Mouse (Mus musculus): ENCODE results near the gene Unc93b1. TPM values are rescaled to one million over a fixed set of nuclear protein-coding genes. Genes with fewer than 3 reads are reported as not detected.
"Not testable (repeated sequence)": the region's sequence is repeated elsewhere in the genome, so short reads cannot be mapped to it uniquely, and the experiment has no call there.

The Unc93b1 gene
- total and polyA plus RNA-seq, 2 experiments from 2014 or later: 10.8 to 13.2 TPM

DNA sequence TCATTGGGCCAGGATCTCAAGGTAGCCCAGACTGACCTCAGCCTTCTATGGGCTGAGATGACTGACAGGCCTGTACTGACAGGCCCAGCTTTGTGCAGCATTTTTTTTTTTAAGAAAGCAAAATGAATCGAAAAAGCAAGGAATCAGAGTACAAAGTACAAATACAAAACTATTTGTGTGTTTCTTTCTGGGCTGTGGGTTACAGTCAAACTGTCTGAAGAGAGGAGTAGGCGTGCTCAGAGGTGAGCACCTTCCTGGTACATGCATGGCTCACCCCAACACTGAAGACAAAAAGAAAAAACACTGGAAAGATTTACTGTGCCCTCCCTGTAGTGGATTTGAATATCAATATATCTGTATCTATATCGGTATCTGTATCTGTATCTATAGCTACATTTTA is 12.8 kb downstream of the Unc93b1 start:
- H3K27ac ChIP-seq (ENCODE audit: low read depth, low read length): no peak overlapping the region
- H3K4me2 ChIP-seq (ENCODE audit: low read depth): no peak overlapping the region
- H3K4me3 ChIP-seq (ENCODE audit: low read depth, low read length): no peak overlapping the region
- TF ChIP-seq CTCF (IDR thresholded peaks at IDR 0.05; ENCODE audit: low read depth): no peak
- no peaks in the 10 kb centered on the region for H3K36me3 ChIP-seq (ENCODE audit: insufficient read depth)
- no peaks in the 10 kb centered on the region for H3K9me3 ChIP-seq (ENCODE audit: low read length)
- ATAC-seq (no peak), DNase-seq (no peak)
- H3K4me1 ChIP-seq (ENCODE audit: insufficient read depth): no peaks in the 10 kb centered on the region
- H3K27me3 ChIP-seq (ENCODE audit: insufficient read depth, low read length): no peaks in the 10 kb centered on the region
- H3K9ac ChIP-seq: no peak overlapping the region
- 80% methylated on average over 3 of the region's 3 CpGs for WGBS

DNA sequence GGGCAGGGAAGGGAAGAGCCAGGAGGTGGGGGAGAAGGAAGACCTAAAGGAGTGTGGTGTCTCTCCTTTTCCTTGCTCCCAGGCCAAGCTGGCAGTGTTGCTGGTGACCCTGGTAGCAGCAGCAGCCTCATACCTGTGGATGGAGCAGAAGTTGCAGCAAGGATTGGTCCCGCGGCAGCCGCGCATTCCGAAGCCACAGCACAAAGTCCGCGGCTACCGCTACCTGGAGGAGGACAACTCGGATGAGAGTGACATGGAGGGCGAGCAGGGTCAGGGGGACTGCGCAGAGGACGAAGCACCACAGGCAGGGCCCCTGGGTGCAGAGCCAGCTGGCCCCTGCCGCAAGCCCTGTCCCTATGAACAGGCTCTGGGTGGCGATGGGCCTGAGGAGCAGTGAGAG is 13.6 kb downstream of the Unc93b1 start:
- H3K36me3 ChIP-seq (ENCODE audit: insufficient read depth): no peaks in the 10 kb centered on the region
- no peak overlapping the region for H3K4me3 ChIP-seq (ENCODE audit: low read depth, low read length)
- no peak for DNase-seq
- no peak overlapping the region for H3K27ac ChIP-seq (ENCODE audit: low read depth, low read length)
- WGBS: 60% methylated on average over 14 of the region's 14 CpGs
- H3K9ac ChIP-seq: no peak overlapping the region
- no peaks in the 10 kb centered on the region for H3K27me3 ChIP-seq (ENCODE audit: insufficient read depth, low read length)
- no peak for TF ChIP-seq CTCF (IDR thresholded peaks at IDR 0.05; ENCODE audit: low read depth)
- H3K4me2 ChIP-seq (ENCODE audit: low read depth): no peak overlapping the region
- no peaks in the 10 kb centered on the region for H3K4me1 ChIP-seq (ENCODE audit: insufficient read depth)
- ATAC-seq: no peak
- H3K9me3 ChIP-seq (ENCODE audit: low read length): no peaks in the 10 kb centered on the region

DNA sequence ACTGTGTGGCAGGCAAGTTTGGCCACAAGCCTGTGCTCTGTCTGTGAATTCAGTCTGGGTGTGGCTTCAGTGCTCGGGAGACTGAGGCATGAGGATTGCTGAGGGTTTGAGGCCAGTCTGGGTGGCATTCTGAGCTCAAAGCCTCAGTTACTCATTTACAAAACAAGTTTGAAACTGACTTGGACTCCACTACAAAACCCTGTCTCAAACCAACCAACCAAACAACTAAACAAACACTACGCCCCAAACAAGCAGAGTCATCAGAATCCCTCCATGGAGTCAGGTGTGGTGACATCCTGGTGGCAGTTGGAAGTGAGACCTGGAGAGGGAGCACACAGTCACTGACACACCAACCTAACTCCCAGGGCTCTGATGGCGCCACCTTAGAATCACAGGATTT is 15.3 kb downstream of the Unc93b1 start:
- Histone ChIP-seq H3K4me2 (ENCODE audit: low read depth) (no peak overlapping the region), H3K36me3 (ENCODE audit: insufficient read depth) (no peaks in the 10 kb centered on the region), H3K4me3 (ENCODE audit: low read depth, low read length) (no peak overlapping the region), H3K9ac (no peak overlapping the region), H3K27me3 (ENCODE audit: insufficient read depth, low read length) (no peaks in the 10 kb centered on the region), H3K9me3 (ENCODE audit: low read length) (no peaks in the 10 kb centered on the region), H3K27ac (ENCODE audit: low read depth, low read length) (no peak overlapping the region), H3K4me1 (ENCODE audit: insufficient read depth) (no peaks in the 10 kb centered on the region)
- ATAC-seq (no peak), DNase-seq (no peak)
- no peak for TF ChIP-seq CTCF (IDR thresholded peaks at IDR 0.05; ENCODE audit: low read depth)
- 81% methylated on average over 3 of the region's 3 CpGs for WGBS

DNA sequence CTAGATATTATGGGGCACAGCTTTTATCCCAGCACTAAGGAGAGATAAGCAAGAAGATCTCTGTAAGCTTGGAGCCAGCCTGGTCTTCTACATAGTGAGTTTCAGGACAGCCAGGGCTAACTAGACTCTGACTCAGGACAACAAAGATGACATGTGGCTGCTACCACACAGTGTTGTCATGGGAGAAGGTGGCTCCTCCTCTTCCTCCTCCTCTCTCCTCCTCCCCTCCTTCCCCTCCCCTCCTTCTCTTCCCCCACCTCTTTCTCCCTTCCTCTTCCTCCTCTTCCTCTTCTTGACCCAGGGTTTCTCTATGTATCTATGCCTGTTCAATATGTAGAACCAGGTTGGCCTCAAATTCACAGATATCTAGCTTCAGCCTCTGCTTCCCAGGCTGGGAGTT is 16.5 kb downstream of the Unc93b1 start:
- ATAC-seq (no peak), DNase-seq (no peak)
- Histone ChIP-seq H3K36me3 (ENCODE audit: insufficient read depth) (no peaks in the 10 kb centered on the region), H3K4me1 (ENCODE audit: insufficient read depth) (no peaks in the 10 kb centered on the region), H3K4me3 (ENCODE audit: low read depth, low read length) (no peak overlapping the region), H3K4me2 (ENCODE audit: low read depth) (no peak overlapping the region), H3K9me3 (ENCODE audit: low read length) (no peaks in the 10 kb centered on the region), H3K27ac (ENCODE audit: low read depth, low read length) (no peak overlapping the region), H3K27me3 (ENCODE audit: insufficient read depth, low read length) (no peaks in the 10 kb centered on the region; the same call in 1 of the 2 replicates), H3K9ac (no peak overlapping the region)
- no peak for TF ChIP-seq CTCF (IDR thresholded peaks at IDR 0.05; ENCODE audit: low read depth)

DNA sequence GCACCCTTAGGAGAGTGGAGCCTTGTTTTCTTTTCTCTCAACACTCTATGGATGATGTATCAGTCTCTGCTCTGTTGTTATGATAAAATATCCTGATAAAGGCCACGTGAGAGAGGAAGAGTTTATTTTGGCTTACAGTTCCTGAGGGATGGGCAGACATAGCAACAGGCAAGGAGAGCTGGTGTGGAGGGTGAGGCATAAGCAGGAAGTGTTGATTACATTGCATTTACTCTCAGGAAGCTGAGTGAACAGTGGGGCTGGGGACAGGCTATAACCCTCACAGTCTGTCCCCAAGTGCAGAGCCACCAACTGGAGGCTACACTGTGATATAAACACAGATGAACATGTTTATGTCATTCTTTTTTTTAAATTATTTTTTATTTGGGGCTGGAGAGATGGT is 17.1 kb downstream of the Unc93b1 start:
- DNase-seq (no peak), ATAC-seq (no peak)
- no peak overlapping the region for H3K27ac ChIP-seq (ENCODE audit: low read depth, low read length)
- H3K36me3 ChIP-seq (ENCODE audit: insufficient read depth): no peaks in the 10 kb centered on the region
- H3K4me1 ChIP-seq (ENCODE audit: insufficient read depth): no peaks in the 10 kb centered on the region
- no peaks in the 10 kb centered on the region; the same call in 1 of the 2 replicates for H3K27me3 ChIP-seq (ENCODE audit: insufficient read depth, low read length)
- 48% methylated on average over 1 of the region's 1 CpGs for WGBS
- no peak overlapping the region for H3K4me3 ChIP-seq (ENCODE audit: low read depth, low read length)
- no peak for TF ChIP-seq CTCF (IDR thresholded peaks at IDR 0.05; ENCODE audit: low read depth)
- no peaks in the 10 kb centered on the region for H3K9me3 ChIP-seq (ENCODE audit: low read length)
- H3K9ac ChIP-seq: no peak overlapping the region
- H3K4me2 ChIP-seq (ENCODE audit: low read depth): no peak overlapping the region

DNA sequence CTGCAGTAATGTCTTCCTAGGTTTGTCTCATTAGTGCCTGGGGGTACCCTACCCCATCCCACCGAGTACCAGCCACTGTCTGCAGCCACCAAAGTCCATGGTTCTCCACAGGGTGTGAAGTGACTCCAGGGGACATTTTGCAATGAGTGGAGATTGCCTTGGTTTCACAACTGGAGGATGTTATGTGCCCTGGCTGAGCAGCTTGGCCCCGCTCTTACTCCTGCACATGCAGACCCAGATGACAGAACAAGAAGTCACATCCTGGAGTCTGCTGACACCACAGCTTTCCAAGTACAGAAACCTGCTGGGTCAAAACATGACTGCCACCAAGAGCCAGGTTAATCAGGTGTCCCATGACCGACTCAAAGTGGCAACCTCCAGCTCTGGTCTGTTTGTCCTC is 20.0 kb downstream of the Unc93b1 start:
- Histone ChIP-seq H3K4me2 (ENCODE audit: low read depth) (no peak overlapping the region), H3K9ac (no peak overlapping the region), H3K9me3 (ENCODE audit: low read length) (no peaks in the 10 kb centered on the region), H3K27ac (ENCODE audit: low read depth, low read length) (no peak overlapping the region), H3K36me3 (ENCODE audit: insufficient read depth) (no peaks in the 10 kb centered on the region), H3K27me3 (ENCODE audit: insufficient read depth, low read length) (no peaks in the 10 kb centered on the region; the same call in 1 of the 2 replicates), H3K4me1 (ENCODE audit: insufficient read depth) (no peaks in the 10 kb centered on the region), H3K4me3 (ENCODE audit: low read depth, low read length) (no peak overlapping the region)
- WGBS: 80% methylated on average over 3 of the region's 3 CpGs
- ATAC-seq (no peak), DNase-seq (no peak)
- no peak for TF ChIP-seq CTCF (IDR thresholded peaks at IDR 0.05; ENCODE audit: low read depth)

DNA sequence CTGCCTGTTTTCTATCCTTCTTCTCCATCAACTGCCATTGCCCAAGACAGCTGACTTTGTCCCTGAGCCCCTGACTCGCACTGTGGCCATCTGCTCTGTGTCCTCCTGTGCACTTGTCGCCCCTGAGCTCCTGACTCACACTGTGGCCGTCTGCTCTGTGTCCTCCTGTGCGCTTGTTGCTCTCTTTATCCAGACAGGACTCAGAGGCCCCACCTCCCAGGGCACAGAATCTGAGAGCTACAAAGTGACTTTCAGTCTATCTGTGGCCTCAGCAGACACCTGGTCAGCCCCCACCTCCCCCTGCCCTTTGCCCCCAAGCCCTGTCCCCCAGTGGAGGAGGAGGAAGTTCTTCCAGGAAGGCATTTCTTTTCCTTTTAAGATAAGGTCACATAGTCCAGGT is 20.8 kb downstream of the Unc93b1 start:
- WGBS: 61% methylated on average over 4 of the region's 4 CpGs

DNA sequence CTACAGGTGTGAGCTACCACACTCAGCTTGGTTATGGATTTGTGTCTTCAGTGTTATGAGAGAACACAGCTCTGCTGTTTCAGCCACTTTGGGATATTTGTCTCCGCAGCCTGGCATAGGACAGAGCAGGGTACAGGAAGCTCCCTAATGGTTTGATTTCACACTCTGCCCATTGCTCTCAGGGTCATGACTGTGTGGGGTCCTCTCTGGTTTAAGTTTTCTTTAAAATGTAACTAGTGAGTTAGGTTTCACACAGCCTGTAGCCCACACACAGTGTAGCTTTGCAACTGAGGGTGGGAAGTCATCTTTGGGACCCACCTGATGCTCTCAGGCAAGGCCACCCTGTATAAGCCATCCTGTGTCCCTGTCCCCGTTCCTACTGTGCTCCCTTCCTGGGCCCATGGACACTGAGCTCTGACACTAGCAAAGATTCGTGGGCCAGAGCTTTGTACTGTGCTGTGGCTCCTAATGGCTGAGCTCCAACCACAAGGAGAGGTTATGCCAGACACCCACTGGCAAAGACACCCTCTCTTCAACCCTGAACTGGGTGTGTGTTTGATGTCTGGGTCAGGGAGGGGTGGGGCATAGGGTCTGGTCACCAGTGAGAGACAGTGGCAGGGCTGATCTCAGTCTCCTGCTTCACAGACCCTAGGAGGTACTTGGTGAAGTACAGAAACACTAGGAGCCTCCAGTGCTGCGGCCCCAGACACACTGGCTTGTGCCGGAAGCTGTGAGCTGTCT is 22.5 kb downstream of the Unc93b1 start:
- H3K36me3 ChIP-seq (ENCODE audit: insufficient read depth); H3K27ac ChIP-seq (ENCODE audit: low read depth, low read length); H3K4me3 ChIP-seq (ENCODE audit: low read depth, low read length); H3K27me3 ChIP-seq (ENCODE audit: insufficient read depth, low read length); H3K9ac ChIP-seq; H3K4me2 ChIP-seq (ENCODE audit: low read depth); DNase-seq; ATAC-seq; H3K9me3 ChIP-seq (ENCODE audit: low read length); H3K4me1 ChIP-seq (ENCODE audit: insufficient read depth): not testable (repeated sequence)
- 77% methylated on average over 5 of the region's 5 CpGs for WGBS

More for the DNA sequence above, 20.8 kb downstream of the Unc93b1 start:
- Histone ChIP-seq H3K27ac (ENCODE audit: low read depth, low read length) (no peak overlapping the region), H3K4me1 (ENCODE audit: insufficient read depth) (no peaks in the 10 kb centered on the region), H3K4me2 (ENCODE audit: low read depth) (no peak overlapping the region), H3K9ac (no peak overlapping the region), H3K27me3 (ENCODE audit: insufficient read depth, low read length) (no peaks in the 10 kb centered on the region; the same call in 1 of the 2 replicates), H3K9me3 (ENCODE audit: low read length) (no peaks in the 10 kb centered on the region), H3K4me3 (ENCODE audit: low read depth, low read length) (no peak overlapping the region), H3K36me3 (ENCODE audit: insufficient read depth) (no peaks in the 10 kb centered on the region)
- no peak for TF ChIP-seq CTCF (IDR thresholded peaks at IDR 0.05; ENCODE audit: low read depth)
- ATAC-seq (no peak), DNase-seq (no peak)

Data from forebrain, postnatal 0 days (tissue).